Mouse (Mus musculus): ENCODE results near the gene Maml3. TPM values are rescaled to one million over a fixed set of nuclear protein-coding genes. Genes with fewer than 3 reads are reported as not detected.

Maml3 gene
- polyA plus RNA-seq, 1 experiment from 2014 or later: 8.6 TPM

DNA sequence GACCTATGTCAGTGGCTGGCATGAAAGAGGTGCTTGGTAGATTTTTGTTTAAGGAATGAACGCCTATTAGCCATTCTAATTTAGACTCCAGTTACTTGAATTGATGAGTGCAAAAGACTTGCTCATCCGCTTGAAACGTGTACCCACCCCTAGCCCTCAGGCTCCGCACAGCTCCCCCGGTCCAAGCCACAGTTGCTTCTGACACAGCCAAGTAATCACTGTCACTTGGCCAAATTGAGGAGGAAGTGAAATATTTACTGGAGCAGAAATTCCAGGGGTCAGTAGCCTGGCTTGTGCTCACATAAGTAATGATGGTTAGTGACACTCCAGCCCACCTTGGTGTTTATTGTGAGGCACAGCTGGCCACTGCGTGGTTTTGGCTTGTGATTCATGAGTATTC is 308.0 kb downstream of the Maml3 start:
- Histone ChIP-seq H3K27ac (replicated peaks) (peak overlapping the region; percentile 63), H3K4me2 (peak overlapping the region; percentile 38), H3K36me3 (no peaks in the 10 kb centered on the region), H3K27me3 (no peaks in the 10 kb centered on the region), H3K9ac (no peak overlapping the region), H3K9me3 (no peaks in the 10 kb centered on the region), H3K4me1 (replicated peaks) (peaks cover 62% of the 10 kb centered on the region), H3K4me3 (no peak overlapping the region)
- ATAC-seq (ENCODE audit: low read depth): no peak
- WGBS: 19% methylated on average over 6 of the region's 6 CpGs

DNA sequence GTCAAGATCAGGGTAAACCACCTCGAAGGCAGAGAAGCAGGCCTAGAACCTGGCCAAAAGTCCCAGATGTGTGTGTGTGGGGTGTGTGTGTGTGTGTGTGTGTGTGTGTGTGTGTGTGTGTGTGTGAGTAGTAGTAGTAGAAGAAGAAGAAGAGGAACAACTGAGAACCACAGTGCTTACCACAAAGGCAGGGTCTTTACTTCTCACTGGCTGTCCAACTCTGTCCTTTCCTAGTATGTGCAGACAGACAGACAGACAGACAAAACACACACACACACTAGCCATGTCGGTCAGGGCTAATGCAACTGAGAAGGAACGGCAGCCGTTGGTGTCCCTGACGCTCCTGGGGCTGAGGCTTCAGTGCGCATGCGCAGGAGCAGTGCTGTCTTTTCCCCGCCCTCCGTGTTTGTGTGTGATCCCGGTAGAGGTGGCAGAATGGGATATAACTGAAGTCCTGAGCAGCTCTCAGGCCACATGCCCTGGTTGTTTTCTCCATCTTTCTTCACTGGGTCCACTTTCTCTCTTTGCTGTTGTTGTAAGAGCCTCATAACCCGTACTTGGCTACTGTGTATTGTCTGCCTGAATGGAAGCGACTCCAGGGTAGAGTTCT is 308.6 kb downstream of the Maml3 start:
- Histone ChIP-seq H3K27me3 (no peaks in the 10 kb centered on the region), H3K4me3 (peak overlapping the region; percentile 11; the same call in 1 of the 2 replicates), H3K36me3 (no peaks in the 10 kb centered on the region), H3K27ac (replicated peaks) (peak overlapping the region; percentile 63), H3K9me3 (no peaks in the 10 kb centered on the region), H3K9ac (peak overlapping the region; percentile 38), H3K4me2 (peak overlapping the region; percentile 38), H3K4me1 (replicated peaks) (peaks cover 62% of the 10 kb centered on the region)
- 51% methylated on average over 12 of the region's 12 CpGs for WGBS
- ATAC-seq (ENCODE audit: low read depth): no peak

DNA sequence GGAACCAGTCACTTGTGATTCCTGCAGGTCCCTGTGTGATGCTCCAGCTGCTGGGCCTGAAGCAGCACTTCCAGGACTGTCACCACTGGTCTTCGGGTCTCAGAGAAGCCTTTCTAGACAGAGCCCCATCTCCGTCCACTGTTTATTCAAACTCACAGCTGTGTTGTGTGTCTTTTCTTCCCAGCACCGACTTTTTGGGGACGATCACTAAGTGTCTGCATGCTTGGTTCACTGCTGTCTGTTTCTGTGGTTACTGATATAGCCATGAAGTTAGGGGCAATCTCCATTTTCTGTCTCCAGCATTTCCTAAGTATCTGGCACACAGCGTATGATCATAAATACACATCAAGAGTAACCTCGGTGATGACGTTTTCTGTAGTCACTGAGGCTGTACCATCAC is 313.3 kb downstream of the Maml3 start:
- no peak overlapping the region for H3K4me3 ChIP-seq
- no peaks in the 10 kb centered on the region for H3K9me3 ChIP-seq
- ATAC-seq (ENCODE audit: low read depth): no peak
- peak overlapping the region; percentile 96; the same call in 1 of the 2 replicates for H3K27ac ChIP-seq (replicated peaks)
- no peaks in the 10 kb centered on the region for H3K27me3 ChIP-seq
- H3K4me2 ChIP-seq: no peak overlapping the region
- no peak overlapping the region for H3K9ac ChIP-seq
- 30% methylated on average over 7 of the region's 7 CpGs for WGBS
- no peaks in the 10 kb centered on the region for H3K36me3 ChIP-seq
- H3K4me1 ChIP-seq (replicated peaks): peaks cover 54% of the 10 kb centered on the region

DNA sequence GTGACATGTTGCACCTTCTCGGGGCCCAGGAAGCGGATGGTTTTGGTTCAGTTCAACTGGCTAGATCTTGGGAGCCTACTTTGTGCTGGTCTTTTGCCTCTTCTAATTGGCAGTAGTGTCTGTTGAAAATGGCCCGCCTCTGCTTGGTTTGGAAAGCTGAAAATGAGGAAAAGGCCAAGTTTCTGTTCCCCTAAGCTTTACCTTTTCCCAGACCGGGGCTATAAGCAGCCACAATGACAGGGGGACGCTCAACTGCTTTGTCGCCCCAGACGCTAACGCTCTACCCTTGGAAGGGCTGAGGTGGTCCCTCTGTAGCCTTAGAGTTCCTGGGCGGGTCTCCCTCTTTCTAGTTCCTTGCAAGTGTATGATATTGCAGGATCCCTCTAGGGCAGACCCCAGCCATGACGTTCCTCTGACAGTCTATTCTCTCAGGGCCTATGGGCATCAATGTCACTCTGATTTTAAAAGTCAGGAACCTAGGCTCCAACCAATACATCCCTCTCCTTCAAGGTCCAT is 315.4 kb downstream of the Maml3 start:
- peak overlapping the region; percentile 96 for H3K27ac ChIP-seq (replicated peaks)
- peak; percentile 22; the same call in 1 of the 2 replicates for ATAC-seq (ENCODE audit: low read depth)
- H3K4me2 ChIP-seq: peak overlapping the region; percentile 54
- no peaks in the 10 kb centered on the region for H3K27me3 ChIP-seq
- H3K4me1 ChIP-seq (replicated peaks): peaks cover 47% of the 10 kb centered on the region
- H3K4me3 ChIP-seq: peak overlapping the region; percentile 27; the same call in 1 of the 2 replicates
- H3K36me3 ChIP-seq: no peaks in the 10 kb centered on the region
- 21% methylated on average over 10 of the region's 10 CpGs for WGBS
- no peaks in the 10 kb centered on the region for H3K9me3 ChIP-seq
- H3K9ac ChIP-seq: peak overlapping the region; percentile 68

DNA sequence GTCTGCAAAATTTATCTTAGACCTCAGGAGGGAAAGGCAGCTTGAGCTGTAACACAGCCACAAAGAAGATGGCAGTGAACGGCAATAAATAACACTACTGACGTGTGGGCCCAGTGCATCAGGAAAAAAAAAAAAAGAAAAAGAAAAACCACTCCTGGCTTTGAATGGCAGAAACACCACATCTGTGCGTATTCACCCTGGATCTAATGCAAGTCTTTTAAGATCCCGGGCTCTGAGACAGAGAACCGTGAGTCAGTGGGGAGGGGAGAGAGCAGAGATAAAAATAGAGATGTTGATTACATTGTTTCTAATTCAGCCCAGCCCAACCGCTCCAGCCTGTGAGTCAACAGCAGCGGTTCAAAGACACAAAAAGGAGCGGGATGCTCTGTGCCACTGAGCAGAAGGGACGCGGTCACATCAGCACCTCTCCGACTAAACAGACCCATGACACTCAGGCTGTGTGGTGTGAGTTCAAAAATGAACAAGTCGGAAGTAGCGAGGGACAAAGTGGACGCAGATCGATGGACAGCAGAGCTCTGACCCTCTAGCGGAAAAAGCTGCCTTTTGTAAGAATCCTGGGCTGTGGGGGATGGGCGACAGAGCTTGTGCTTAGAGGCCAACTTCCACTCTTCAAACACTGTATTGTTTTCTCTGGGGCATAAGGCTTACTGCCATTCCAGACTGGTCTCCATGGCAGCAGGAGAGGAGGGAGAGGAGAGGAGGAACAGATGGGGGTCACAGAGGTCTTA is 316.1 kb downstream of the Maml3 start:
- peak overlapping the region; percentile 68 for H3K9ac ChIP-seq

DNA sequence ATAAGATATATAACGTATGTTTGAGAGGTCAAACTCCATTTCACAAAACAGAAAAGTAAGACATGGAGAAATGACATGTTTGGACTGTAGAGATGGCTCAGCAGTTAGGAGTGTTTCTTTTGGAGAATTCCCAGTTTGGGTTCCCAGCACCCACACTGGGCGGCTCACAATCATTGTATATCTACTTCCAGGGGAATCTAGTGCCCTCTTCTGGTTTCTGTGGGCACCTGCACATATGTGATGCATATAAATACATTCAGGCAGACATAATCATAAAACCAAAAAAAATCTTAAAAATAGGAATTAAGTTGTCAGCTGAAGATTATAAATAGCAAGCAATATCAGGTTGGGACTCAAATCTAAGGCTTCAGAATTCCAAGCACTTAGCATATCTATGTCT is 316.9 kb downstream of the Maml3 start:
- H3K9ac ChIP-seq: no peak overlapping the region
- no peaks in the 10 kb centered on the region for H3K9me3 ChIP-seq
- 98% methylated on average over 2 of the region's 2 CpGs for WGBS
- H3K4me2 ChIP-seq: no peak overlapping the region
- no peaks in the 10 kb centered on the region for H3K27me3 ChIP-seq
- H3K4me1 ChIP-seq (replicated peaks): peaks cover 47% of the 10 kb centered on the region
- H3K4me3 ChIP-seq: no peak overlapping the region
- ATAC-seq (ENCODE audit: low read depth): no peak
- H3K36me3 ChIP-seq: no peaks in the 10 kb centered on the region
- H3K27ac ChIP-seq (replicated peaks): peak overlapping the region; percentile 96

More for the DNA sequence above, 316.1 kb downstream of the Maml3 start:
- no peaks in the 10 kb centered on the region for H3K36me3 ChIP-seq
- ATAC-seq (ENCODE audit: low read depth): peak; percentile 84
- H3K4me1 ChIP-seq (replicated peaks): peaks cover 47% of the 10 kb centered on the region
- no peaks in the 10 kb centered on the region for H3K9me3 ChIP-seq
- peak overlapping the region; percentile 27 for H3K4me3 ChIP-seq
- no peaks in the 10 kb centered on the region for H3K27me3 ChIP-seq
- peak overlapping the region; percentile 54 for H3K4me2 ChIP-seq
- H3K27ac ChIP-seq (replicated peaks): peak overlapping the region; percentile 96
- under 1% methylated on average over 17 of the region's 17 CpGs for WGBS

DNA sequence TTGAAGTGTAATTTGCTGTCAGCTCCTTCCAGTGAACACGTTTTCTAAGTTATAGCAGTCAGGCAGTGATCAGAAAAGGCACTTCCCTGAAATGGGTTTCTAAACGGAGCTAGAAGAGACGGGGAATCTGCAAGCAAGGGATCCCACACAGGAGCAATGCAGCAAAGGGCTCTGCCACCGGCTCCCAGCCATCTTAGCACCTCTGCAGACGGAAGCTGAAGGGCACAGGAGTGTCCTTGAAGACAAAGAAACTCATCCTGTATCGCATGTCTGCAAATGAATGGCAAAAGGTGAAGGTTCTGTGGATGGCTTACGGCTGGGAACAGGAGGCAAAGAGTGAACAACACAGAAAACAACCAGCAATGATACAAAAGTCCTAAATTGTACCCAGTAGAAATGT is 319.1 kb downstream of the Maml3 start:
- Histone ChIP-seq H3K4me1 (replicated peaks) (peaks cover 50% of the 10 kb centered on the region), H3K4me2 (no peak overlapping the region), H3K36me3 (no peaks in the 10 kb centered on the region), H3K9ac (no peak overlapping the region), H3K4me3 (no peak overlapping the region), H3K27ac (replicated peaks) (peak overlapping the region; percentile 67; the same call in 1 of the 2 replicates), H3K27me3 (no peaks in the 10 kb centered on the region), H3K9me3 (no peaks in the 10 kb centered on the region)
- WGBS: 75% methylated on average over 7 of the region's 7 CpGs
- no peak for ATAC-seq (ENCODE audit: low read depth)

DNA sequence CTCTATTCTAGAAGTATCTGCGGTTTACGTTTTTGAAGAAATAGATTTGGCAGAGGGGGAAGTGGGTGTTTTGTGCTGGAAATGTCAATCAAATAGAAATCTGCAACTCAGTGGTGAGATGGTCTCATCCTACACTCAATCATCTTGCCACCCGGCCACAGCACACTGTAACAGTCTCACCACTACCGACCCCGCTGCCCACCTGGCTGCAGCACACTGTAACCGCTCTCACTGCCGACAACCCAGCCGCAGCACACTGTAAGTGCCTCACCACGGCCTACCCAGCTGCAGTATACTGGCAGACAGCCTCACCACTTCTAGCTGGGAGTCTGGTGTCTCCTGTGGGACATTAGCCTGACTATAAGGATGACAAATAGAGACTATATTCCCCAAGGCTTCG is 322.7 kb downstream of the Maml3 start:
- 66% methylated on average over 10 of the region's 10 CpGs for WGBS
- Histone ChIP-seq H3K4me1 (replicated peaks) (peaks cover 59% of the 10 kb centered on the region), H3K36me3 (no peaks in the 10 kb centered on the region), H3K4me2 (no peak overlapping the region), H3K9me3 (no peaks in the 10 kb centered on the region), H3K27me3 (no peaks in the 10 kb centered on the region), H3K9ac (peak overlapping the region; percentile 53; the same call in 1 of the 2 replicates), H3K4me3 (no peak overlapping the region), H3K27ac (replicated peaks) (peak overlapping the region; percentile 74)
- no peak for ATAC-seq (ENCODE audit: low read depth)

DNA sequence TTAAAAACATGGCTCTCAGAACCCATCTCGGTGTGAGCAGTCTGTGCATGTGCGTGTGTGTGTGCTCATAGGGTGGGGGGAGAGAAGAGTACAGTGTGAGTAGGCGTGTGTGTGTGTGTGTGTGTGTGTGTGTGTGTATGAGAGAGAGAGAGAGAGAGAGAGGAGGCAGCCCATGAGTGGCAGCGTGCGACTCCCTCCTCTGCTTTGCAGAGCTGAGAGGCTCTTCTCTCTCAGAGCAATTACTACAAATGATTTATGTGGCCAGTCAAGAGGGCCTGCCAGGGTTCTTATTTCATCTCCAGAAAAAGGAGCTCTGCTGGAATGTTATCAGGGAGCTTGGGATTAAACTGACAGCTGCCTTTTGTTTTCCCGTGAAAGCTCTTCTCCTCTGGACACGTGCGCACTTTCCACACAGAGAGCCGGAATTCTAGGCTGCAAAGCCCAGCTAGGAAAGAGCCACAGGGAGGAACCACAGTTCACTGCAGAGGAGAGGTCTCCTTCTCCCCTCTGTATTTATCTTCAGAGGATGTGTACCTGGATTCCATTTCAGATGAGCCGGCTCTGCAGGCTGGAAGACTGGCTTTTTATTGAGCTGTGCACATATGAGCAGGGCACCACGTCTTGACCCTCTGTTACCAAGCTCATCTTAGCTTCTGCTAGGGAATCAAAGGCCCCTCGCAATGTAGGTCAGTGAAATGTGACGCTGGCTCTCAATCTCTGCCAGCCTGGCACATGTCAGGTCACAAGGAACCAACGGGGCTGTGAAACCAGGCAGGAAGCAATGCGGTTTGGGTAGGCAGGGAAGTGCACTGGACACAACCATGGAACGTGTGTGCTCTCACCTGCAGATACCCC is 325.9 kb downstream of the Maml3 start:
- no peaks in the 10 kb centered on the region for H3K36me3 ChIP-seq
- WGBS: 15% methylated on average over 16 of the region's 16 CpGs
- peak overlapping the region; percentile 54 for H3K9ac ChIP-seq
- peak overlapping the region; percentile 9; the same call in 1 of the 2 replicates for H3K4me2 ChIP-seq
- H3K27ac ChIP-seq (replicated peaks): peak overlapping the region; percentile 94
- peak; percentile 86 for ATAC-seq (ENCODE audit: low read depth)
- peaks cover 49% of the 10 kb centered on the region for H3K4me1 ChIP-seq (replicated peaks)
- H3K27me3 ChIP-seq: no peaks in the 10 kb centered on the region
- H3K4me3 ChIP-seq: no peak overlapping the region
- H3K9me3 ChIP-seq: no peaks in the 10 kb centered on the region

DNA sequence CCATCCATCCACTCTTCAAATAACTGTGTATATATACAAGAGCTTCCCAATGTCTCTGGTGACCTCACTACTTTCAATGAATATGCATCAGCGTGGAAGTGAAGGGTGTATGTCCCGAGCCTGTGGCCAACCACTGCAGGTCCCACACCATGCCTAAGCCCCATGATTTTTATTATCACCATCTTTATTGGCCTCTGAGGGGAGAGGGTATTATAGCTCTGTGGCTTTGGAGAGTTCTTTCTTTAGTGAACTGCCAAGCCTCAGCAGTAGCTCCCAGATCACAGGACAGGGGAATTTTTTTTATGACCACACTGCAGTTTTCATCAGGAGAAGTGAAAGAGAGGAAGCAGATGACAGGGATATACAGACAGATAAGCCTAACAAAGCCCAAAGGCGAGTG is 326.7 kb downstream of the Maml3 start:
- Histone ChIP-seq H3K4me1 (replicated peaks) (peaks cover 49% of the 10 kb centered on the region), H3K4me3 (no peak overlapping the region), H3K27me3 (no peaks in the 10 kb centered on the region), H3K9ac (0 out of 2 replicates have a peak overlapping the region, but pooled peaks have one; percentile 54), H3K27ac (replicated peaks) (peak overlapping the region; percentile 94), H3K9me3 (no peaks in the 10 kb centered on the region), H3K4me2 (no peak overlapping the region), H3K36me3 (no peaks in the 10 kb centered on the region)
- peak; percentile 30; the same call in 1 of the 2 replicates for ATAC-seq (ENCODE audit: low read depth)
- 37% methylated on average over 3 of the region's 3 CpGs for WGBS

DNA sequence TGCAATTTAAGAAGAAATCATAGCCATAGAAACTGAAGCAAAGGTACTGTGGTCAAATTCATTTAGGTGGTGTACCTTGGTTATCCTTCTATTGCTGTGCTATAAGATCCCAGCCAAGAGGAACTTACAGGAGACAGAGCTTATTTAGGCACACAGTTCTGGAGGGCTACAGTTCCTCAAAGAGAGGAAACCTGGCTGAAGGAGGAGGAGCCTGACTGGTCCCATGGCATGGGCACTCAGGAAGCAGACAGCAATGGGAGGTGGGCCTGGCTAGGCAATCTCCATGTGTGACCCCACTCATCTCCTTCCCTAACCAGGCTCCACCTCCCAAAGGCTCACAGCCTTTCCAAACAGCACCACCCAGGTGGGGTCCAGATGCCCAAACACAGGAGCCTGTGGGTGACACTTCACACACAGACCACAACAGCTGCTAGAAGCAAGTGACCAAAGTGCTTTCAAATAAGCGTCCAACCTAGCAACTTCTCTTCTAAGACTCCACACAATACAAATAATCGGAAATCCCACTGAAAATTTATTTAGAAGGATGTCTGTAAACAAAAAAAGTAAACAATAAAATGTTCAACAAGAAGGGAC is 328.8 kb downstream of the Maml3 start:
- peaks cover 51% of the 10 kb centered on the region for H3K4me1 ChIP-seq (replicated peaks)
- H3K27me3 ChIP-seq: no peaks in the 10 kb centered on the region
- no peak for ATAC-seq (ENCODE audit: low read depth)
- no peaks in the 10 kb centered on the region for H3K36me3 ChIP-seq
- 87% methylated on average over 2 of the region's 2 CpGs for WGBS
- no peak overlapping the region for H3K4me2 ChIP-seq
- H3K4me3 ChIP-seq: no peak overlapping the region
- no peak overlapping the region for H3K27ac ChIP-seq (replicated peaks)
- H3K9me3 ChIP-seq: no peaks in the 10 kb centered on the region
- no peak overlapping the region for H3K9ac ChIP-seq
